Mouse (Mus musculus): ENCODE results near the gene Arhgap8.

The Arhgap8 gene

GRCm38 (mm10) chr15:84800132-84800531 lies 80.3 kb downstream of the Arhgap8 start:
- no peak for DNase-seq (ENCODE audit: low spot score)

DNA sequence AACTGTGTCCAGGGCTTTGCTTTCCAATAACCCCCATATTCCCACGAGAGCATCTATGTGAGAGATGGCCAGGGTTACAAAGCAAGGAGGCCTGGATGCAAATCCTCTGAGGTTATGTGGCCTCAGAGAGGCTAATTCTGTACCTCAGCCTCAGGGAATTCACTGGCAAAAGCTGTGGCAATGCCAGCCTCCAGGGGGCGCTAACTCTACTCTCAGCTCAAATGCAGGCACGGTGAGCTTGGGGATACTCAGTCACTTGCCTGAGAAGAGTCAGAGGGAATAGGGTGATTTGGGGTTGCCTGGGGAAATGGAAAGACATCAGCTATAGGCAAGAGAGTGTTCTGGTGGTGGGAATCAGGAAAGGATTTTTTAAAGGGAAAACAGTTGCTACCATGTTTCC lies 83.8 kb downstream of the Arhgap8 start:
- peak; percentile 10 for DNase-seq (ENCODE audit: low spot score)

DNA sequence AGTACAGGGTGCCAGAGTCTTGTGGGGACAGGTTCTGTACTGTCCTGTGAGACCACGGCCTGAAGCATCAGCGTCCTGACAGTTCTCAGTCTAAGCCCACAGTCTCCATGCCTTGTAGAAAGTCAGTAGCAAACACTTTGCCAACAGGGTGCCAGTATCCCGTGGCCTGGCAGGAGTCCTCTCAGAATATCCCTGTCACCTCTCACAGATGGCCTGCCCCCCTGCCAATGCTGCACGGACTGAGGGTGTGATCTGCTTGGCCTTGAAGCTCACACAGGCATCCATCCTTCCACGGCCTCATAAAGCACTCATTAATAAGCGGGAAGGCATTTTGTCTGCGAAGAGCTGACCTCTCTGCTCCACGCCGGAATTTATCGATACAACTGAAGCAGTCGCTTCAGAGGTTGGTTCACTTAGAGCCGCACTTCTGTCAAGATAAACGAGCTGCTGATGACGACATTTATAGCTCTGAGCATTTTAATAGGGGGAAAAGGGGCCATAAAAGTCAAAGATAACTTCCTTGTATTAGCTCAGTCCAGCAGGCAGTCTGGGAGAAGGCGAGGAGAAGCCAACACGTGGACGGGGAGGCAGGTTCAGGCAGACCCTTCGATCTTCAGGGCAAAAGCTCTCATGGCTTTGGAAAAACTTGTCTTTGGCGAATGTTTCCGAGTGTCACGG lies 89.6 kb downstream of the Arhgap8 start:
- DNase-seq (ENCODE audit: low spot score) = no peak

GRCm38 (mm10) chr15:84811126-84811525 lies 91.3 kb downstream of the Arhgap8 start:
- DNase-seq (ENCODE audit: low spot score) = no peak

GRCm38 (mm10) chr15:84812831-84813357 lies 93.0 kb downstream of the Arhgap8 start:
- DNase-seq (ENCODE audit: low spot score) = no peak

GRCm38 (mm10) chr15:84815171-84815570 lies 95.3 kb downstream of the Arhgap8 start:
- DNase-seq (ENCODE audit: low spot score) = no peak

GRCm38 (mm10) chr15:84817589-84817988 lies 97.7 kb downstream of the Arhgap8 start:
- DNase-seq (ENCODE audit: low spot score) = no peak

GRCm38 (mm10) chr15:84818284-84818683 lies 98.4 kb downstream of the Arhgap8 start:
- no peak for DNase-seq (ENCODE audit: low spot score)

GRCm38 (mm10) chr15:84820811-84821210 lies 101.0 kb downstream of the Arhgap8 start:
- no peak for DNase-seq (ENCODE audit: low spot score)

All from spleen, adult 12 weeks (tissue).